Mouse (Mus musculus): ENCODE measurements at regions not wholly inside any gene's neighbourhood (a gene's known extent, or its start where the extent isn't known, plus 50 kb on each side); places are given as distances from the start of the nearest gene placed in this dataset.

- TF ChIP-seq MAX (IDR thresholded peaks at IDR 0.05) (no peak), CTCF (IDR thresholded peaks at IDR 0.05; ENCODE audit: control insufficient read depth, insufficient read depth, insufficient read length) (no peak), MYOG (IDR thresholded peaks at IDR 0.05; ENCODE audit: control insufficient read depth, extremely low read depth, insufficient read length) (no peak), FOSL1 (IDR thresholded peaks at IDR 0.05; ENCODE audit: insufficient read depth, low read length, poor library complexity, severe bottlenecking) (no peak), USF1 (IDR thresholded peaks at IDR 0.05; ENCODE audit: low read depth) (no peak), MYOD1 (IDR thresholded peaks at IDR 0.05; ENCODE audit: control insufficient read depth, insufficient read length, low read depth) (no peak), CEBPB (IDR thresholded peaks at IDR 0.05; ENCODE audit: low read depth) (no peak)
These were observed 251.0 kb upstream of the Prkcq start for GRCm38 (mm10) chr2:10920686-10921485.

All from C2C12 (cell line).